Mouse (Mus musculus) kidney, adult 2 months (tissue): ENCODE data around the gene Mrps25. TPM values are rescaled to one million over a fixed set of nuclear protein-coding genes. Genes with fewer than 3 reads are reported as not detected.

Experiments
- DNase-seq: peaks from one replicate; pipeline ENCODE4 v3.0.0; 2021
- H3K27ac ChIP-seq: fragments of 200-500 bp; 2 replicates; pipeline ENCODE4 v1.5.1; 2012; ENCODE audit warnings: low read depth, low read length, control low read depth, inconsistent platforms; ENCODE audit not compliant: insufficient read depth
- H3K27me3 ChIP-seq: fragments of 200-500 bp; replicated peaks from 2 replicates; pipeline ENCODE4 v1.6.1; 2012; ENCODE audit warnings: mild to moderate bottlenecking, moderate library complexity, low read length, inconsistent platforms; ENCODE audit not compliant: control insufficient read depth, insufficient read depth
- H3K36me3 ChIP-seq: fragments of 200-500 bp; 2 replicates; pipeline ENCODE4 v1.6.1; 2012; ENCODE audit warnings: mild to moderate bottlenecking, moderate library complexity, low read length, inconsistent platforms; ENCODE audit not compliant: control insufficient read depth, insufficient read depth
- H3K4me1 ChIP-seq: fragments of 200-500 bp; 2 replicates; pipeline ENCODE4 v1.6.1; 2011; ENCODE audit warnings: low read length; ENCODE audit not compliant: control insufficient read depth, insufficient read depth
- H3K4me3 ChIP-seq: fragments of 200-500 bp; 2 replicates; pipeline ENCODE4 v1.5.1; 2011; ENCODE audit warnings: mild to moderate bottlenecking, low read depth, low read length, control low read depth; ENCODE audit not compliant: insufficient read depth
- CTCF ChIP-seq: fragments of 200-500 bp; conservative IDR thresholded peaks from 2 replicates; pipeline ENCODE4 v1.5.1; 2011; ENCODE audit warnings: low read depth, mild to moderate bottlenecking, control low read depth, low read length, moderate library complexity, mixed read lengths; ENCODE audit not compliant: insufficient read depth, insufficient read length
- POLR2A ChIP-seq: fragments of 200-500 bp; IDR thresholded peaks from one replicate; pipeline ENCODE4 v1.6.1; 2011; ENCODE audit warnings: low read depth, low read length, control low read depth
- WGBS: fragments of 180-500 bp; shearing (Covaris S2); methylation state at CpG from one replicate; pipeline ENCODE4 v1.1.7; 2018; 5-methylcytosine and 5-hydroxymethylcytosine counted together
- polyA plus RNA-seq: library from polyadenylated mRNA; depleted of rRNA; stranded (reverse); fragments of >200 nt; gene quantifications from 2 replicates; pipeline ENCODE4 v1.2.3, GENCODE M21; 2012; rRNA removed

Mrps25 gene
- polyA plus RNA-seq, 1 experiment: 25.2 TPM

DNA sequence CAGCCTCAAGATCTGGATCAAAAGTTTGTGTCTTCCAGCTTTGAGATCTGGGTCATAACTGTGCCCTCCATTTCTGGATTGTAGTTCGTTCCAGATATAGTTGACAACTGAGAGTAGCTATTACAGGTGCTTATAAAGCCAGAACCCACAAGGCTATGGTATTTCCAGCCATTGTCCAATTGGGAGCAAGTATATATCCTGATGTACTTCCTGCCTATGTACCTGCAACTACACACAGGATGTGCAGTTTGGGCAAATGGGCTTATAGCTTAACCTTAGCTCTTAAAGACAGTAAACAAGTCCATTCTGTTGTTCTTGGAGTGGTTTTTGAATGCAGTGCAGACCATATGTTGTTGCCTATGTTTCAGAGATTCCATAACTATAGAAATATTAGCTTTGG lies 52.4 kb downstream of the Mrps25 start:
- H3K27me3 ChIP-seq: no peaks in the 10 kb centered on the region
- H3K4me3 ChIP-seq: no peak overlapping the region
- TF ChIP-seq POLR2A (no peak), CTCF (no peak)
- WGBS: 88% methylated on average over 1 of the region's 1 CpGs
- no peak for DNase-seq
- no peaks in the 10 kb centered on the region; the same call in 1 of the 2 replicates for H3K4me1 ChIP-seq
- no peaks in the 10 kb centered on the region for H3K36me3 ChIP-seq
- no peak overlapping the region for H3K27ac ChIP-seq

DNA sequence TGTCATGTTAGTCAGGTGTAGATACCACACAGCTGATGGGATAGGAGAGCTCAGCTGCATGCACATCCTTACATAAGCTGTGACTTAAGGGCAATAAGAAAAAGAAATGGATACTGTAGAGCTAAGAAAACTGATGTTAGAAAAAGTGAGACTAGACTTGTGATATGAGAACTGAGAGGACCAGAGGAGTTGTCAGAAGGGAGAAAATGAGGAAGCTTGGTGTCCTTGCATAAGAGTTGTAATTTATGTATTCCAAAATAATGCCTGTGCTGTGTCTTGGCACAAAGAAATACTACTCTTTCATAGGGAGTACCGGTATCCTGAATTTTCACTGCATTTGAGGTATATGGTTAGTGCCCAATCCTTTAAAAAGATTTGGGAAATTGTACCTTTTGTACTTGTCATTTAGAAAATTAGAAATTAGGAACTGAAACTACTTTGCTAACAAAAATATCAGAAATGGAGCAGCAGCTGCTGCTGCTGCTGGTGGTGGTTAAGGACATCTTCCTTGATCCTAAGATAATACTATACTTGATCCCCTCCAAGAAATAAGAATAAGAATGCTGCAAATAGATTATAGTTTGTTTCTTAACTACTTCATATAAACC lies 56.9 kb downstream of the Mrps25 start:
- Histone ChIP-seq H3K4me3 (no peak overlapping the region), H3K27ac (no peak overlapping the region), H3K36me3 (no peaks in the 10 kb centered on the region), H3K4me1 (no peaks in the 10 kb centered on the region; the same call in 1 of the 2 replicates), H3K27me3 (no peaks in the 10 kb centered on the region)
- 69% methylated on average over 1 of the region's 1 CpGs for WGBS
- no peak for DNase-seq
- TF ChIP-seq POLR2A: no peak
- TF ChIP-seq CTCF: no peak

DNA sequence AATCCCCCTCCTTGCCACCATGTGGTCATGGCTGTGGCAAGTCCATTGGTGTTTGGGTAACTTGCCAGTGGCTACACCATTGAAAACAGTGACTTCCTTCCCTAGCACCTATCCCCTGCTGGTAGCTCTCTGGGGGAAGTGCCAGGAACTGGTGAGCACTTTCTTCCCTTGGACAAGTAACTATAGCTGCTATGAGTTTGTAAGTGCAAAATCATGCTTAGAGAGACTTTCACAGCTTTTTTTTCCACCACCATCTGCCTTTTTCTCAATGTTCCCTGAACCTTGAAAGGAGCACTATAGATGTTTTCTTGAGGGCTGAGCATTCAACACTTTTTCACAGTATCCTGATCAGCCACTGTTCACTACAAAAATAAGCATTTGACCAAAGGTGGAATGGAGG lies 59.3 kb downstream of the Mrps25 start:
- Histone ChIP-seq H3K36me3 (no peaks in the 10 kb centered on the region), H3K27me3 (no peaks in the 10 kb centered on the region), H3K4me1 (no peaks in the 10 kb centered on the region), H3K27ac (no peak overlapping the region), H3K4me3 (no peak overlapping the region)
- TF ChIP-seq CTCF: no peak
- no peak for DNase-seq

Other genes with a start within 250 kb of the Mrps25 start
- gene Fgd5, start 205.2 kb downstream of the Mrps25 start, polyA plus RNA-seq: 11.6 and 12.2 TPM in 2 replicates
- 14.5 and 15.5 TPM in 2 replicates for gene Nr2c2, start 92.6 kb downstream of the Mrps25 start, polyA plus RNA-seq
- 10.4 and 10.5 TPM in 2 replicates for gene Rbsn, start 30.9 kb upstream of the Mrps25 start, polyA plus RNA-seq
- not detected in 2 replicates for gene Trh, start 60.6 kb upstream of the Mrps25 start, polyA plus RNA-seq